Mouse (Mus musculus) gastrocnemius, postnatal 14 days (tissue): ENCODE measurements around the gene Fcgrt. TPM values are rescaled to one million over a fixed set of nuclear protein-coding genes. Genes with fewer than 3 reads are reported as not detected.

Experiments used
- DNase-seq: peaks from one replicate; pipeline ENCODE4 v3.0.0; 2021; ENCODE audit warnings: mixed read lengths
- intact Hi-C: fragments of 180-260 bp; cut with DNase I; formaldehyde crosslinking; loops from one replicate; pipeline ENCODE4 v1.15.1; 2025; ENCODE audit warnings: low total_unique reads
- microRNA-seq, 2 experiments: library from miRNA; unstranded; fragments of <30 nt; microRNA quantifications; one replicate each; pipeline ENCODE4 v1.2.0; 2021
- total RNA-seq, 2 experiments: library from RNA; stranded (reverse); gene quantifications; 2 replicates each; pipeline ENCODE4 v1.2.3; 2021

The Fcgrt gene
- total RNA-seq, 2 experiments from 2014 or later, result 62.5 to 64.4 TPM

GRCm38 (mm10) chr7:45048001-45048890 is 55.4 kb downstream of the Fcgrt start:
- intact Hi-C loops, result no loop called here
- no peak for DNase-seq

DNA sequence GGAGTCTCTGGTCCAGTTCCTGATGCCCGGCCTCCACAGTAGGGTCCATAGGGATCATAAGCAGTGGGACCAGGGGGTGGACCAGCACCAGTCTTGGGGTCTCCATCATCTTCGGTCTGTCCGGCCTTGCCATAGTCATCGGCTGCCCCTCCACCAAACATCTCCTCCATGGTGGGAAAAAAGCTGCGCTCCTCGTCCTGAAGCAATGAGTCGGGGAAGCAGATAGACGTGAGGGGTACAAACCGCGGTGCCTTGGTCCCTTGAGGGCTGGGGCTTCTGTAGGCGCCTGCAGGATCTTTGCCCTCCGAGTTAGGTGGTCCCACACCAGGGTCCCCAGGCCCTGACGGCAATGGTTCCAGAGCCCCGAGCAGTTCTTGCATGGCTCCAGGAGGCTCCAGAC is 56.2 kb downstream of the Fcgrt start:
- no peak for DNase-seq
- intact Hi-C loops, result no loop called here

- intact Hi-C loops, result no loop called here
- no peak for DNase-seq
Measured at GRCm38 (mm10) chr7:45046853-45047350, 56.7 kb downstream of the Fcgrt start.

GRCm38 (mm10) chr7:45045741-45046140 is 57.9 kb downstream of the Fcgrt start:
- DNase-seq, result no peak
- intact Hi-C loops, result no loop called here

DNA sequence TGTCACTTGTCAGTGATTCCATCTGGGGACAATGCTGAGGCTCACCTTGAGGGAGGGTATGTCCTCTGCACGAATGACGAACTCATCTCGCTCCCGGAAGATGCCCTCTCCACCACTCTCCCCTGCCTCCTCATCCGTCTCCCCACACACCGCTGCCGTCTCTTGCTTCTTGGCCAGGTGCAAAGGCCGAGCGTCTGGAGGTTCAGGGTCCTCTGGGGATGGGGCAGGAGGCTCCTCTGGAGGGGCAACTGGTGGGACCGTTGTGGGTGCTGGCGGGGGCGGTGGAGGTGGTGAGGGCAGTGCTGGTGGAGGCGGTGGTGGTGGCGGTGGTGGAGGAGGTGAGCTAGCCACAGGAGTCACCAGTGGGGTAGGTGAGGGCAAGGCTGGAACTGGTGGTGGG is 60.3 kb downstream of the Fcgrt start:
- intact Hi-C loops, result no loop called here

More for the DNA sequence above, 60.3 kb downstream of the Fcgrt start:
- DNase-seq, result no peak

Small RNA genes within 50 kb of the gene (microRNA-seq; reads per million reads assigned to microRNA genes)
- 429 to 434 reads per million in 2 experiments for gene Mir150
- 10.5 to 11.2 reads per million in 2 experiments for gene Mir5121

Other genes with a start within 250 kb of the Fcgrt start
- 10 to 100 TPM; 15.1 to 16.6 TPM for gene Pnkp, start 246.7 kb downstream of the Fcgrt start, total RNA-seq
- gene Ptov1, start 234.1 kb downstream of the Fcgrt start, total RNA-seq, result 100 to 1,000 TPM; 161 to 167 TPM
- gene Med25, start 211.1 kb downstream of the Fcgrt start, total RNA-seq, result 10 to 100 TPM; 48.0 to 49.7 TPM
- gene Fuz, start 207.8 kb downstream of the Fcgrt start, total RNA-seq, result 10 to 100 TPM; 18.8 to 23.4 TPM
- 10 to 100 TPM; 55.4 to 60.8 TPM for gene Ap2a1, start 174.4 kb downstream of the Fcgrt start, total RNA-seq
- gene Tsks, start 160.6 kb downstream of the Fcgrt start, total RNA-seq, result not detected
- gene Cpt1c, start 129.0 kb downstream of the Fcgrt start, total RNA-seq, result 1 to 10 TPM; 2.3 to 2.7 TPM
- 100 to 1,000 TPM; 144 to 227 TPM for gene Prmt1, start 117.3 kb downstream of the Fcgrt start, total RNA-seq
- 10 to 100 TPM; 20.0 to 22.2 TPM for gene Irf3, start 106.2 kb downstream of the Fcgrt start, total RNA-seq
- gene Bcl2l12, start 105.1 kb downstream of the Fcgrt start, total RNA-seq, result 10 to 100 TPM in 1 of 2 experiments, 1 to 10 TPM in 1; 10.0 to 10.6 TPM
- 10 to 100 TPM; 35.6 to 40.1 TPM for gene Scaf1, start 87.5 kb downstream of the Fcgrt start, total RNA-seq
- gene Rras, start 85.9 kb downstream of the Fcgrt start, total RNA-seq, result 10 to 100 TPM; 43.1 to 53.1 TPM
- gene Prr12, start 51.0 kb downstream of the Fcgrt start, total RNA-seq, result 10 to 100 TPM; 17.9 to 29.6 TPM
- gene Nosip, start 41.4 kb downstream of the Fcgrt start, total RNA-seq, result 10 to 100 TPM; 34.3 to 35.2 TPM
- gene Prrg2, start 41.2 kb downstream of the Fcgrt start, total RNA-seq, result 1 to 10 TPM; 7.2 to 7.6 TPM
- 10 to 100 TPM; 57.2 to 80.5 TPM for gene Rcn3, start 11.6 kb downstream of the Fcgrt start, total RNA-seq
- 100 to 1,000 TPM; 599 to 696 TPM for gene Rps11, start 20.6 kb upstream of the Fcgrt start, total RNA-seq
- 100 to 1,000 TPM; 742 to 866 TPM for gene Rpl13a, start 24.9 kb upstream of the Fcgrt start, total RNA-seq
- not detected for gene Gm45713, start 32.4 kb upstream of the Fcgrt start, total RNA-seq
- gene Flt3l, start 32.6 kb upstream of the Fcgrt start, total RNA-seq, result 1 to 10 TPM; 1.9 to 2.5 TPM
- gene Pih1d1, start 50.5 kb upstream of the Fcgrt start, total RNA-seq, result 10 to 100 TPM; 40.0 to 42.4 TPM
- 10 to 100 TPM; 21.4 to 23.2 TPM for gene Aldh16a1, start 50.7 kb upstream of the Fcgrt start, total RNA-seq
- gene Slc17a7, start 60.1 kb upstream of the Fcgrt start, total RNA-seq, result 1 to 10 TPM; 3.6 to 4.3 TPM
- gene Gfy, start 75.7 kb upstream of the Fcgrt start, total RNA-seq, result under 1 TPM; 0.16 to 0.23 TPM
- gene Pth2, start 77.1 kb upstream of the Fcgrt start, total RNA-seq, result not detected
- gene Ccdc155, start 101.0 kb upstream of the Fcgrt start, total RNA-seq, result 1 to 10 TPM; 2.1 to 2.6 TPM
- not detected for gene Dkkl1, start 108.3 kb upstream of the Fcgrt start, total RNA-seq
- gene Tead2, start 111.9 kb upstream of the Fcgrt start, total RNA-seq, result 10 to 100 TPM in 1 of 2 experiments, 1 to 10 TPM in 1; 7.1 to 10.9 TPM
- gene Cd37, start 135.3 kb upstream of the Fcgrt start, total RNA-seq, result 1 to 10 TPM; 1.4 to 1.5 TPM
- gene Slc6a16, start 137.2 kb upstream of the Fcgrt start, total RNA-seq, result not detected
- gene Slc6a21, start 173.7 kb upstream of the Fcgrt start, total RNA-seq, result not detected
- gene Trpm4, start 229.9 kb upstream of the Fcgrt start, total RNA-seq, result 10 to 100 TPM; 23.5 to 24.5 TPM
- 100 to 1,000 TPM; 711 to 744 TPM for gene Hrc, start 231.4 kb upstream of the Fcgrt start, total RNA-seq